Mouse (Mus musculus): ENCODE measurements around the gene Spr. TPM values are rescaled to one million over a fixed set of nuclear protein-coding genes. Genes with fewer than 3 reads are reported as not detected.
"Not testable (repeated sequence)": the region's sequence is repeated elsewhere in the genome, so short reads cannot be mapped to it uniquely, and the experiment has no call there.

Spr gene
- total RNA-seq, 2 experiments from 2014 or later, result 30.5 to 42.1 TPM

GRCm38 (mm10) chr6:85136784-85137183, 782 bp downstream of the Spr start:
- not testable (repeated sequence) for ATAC-seq (replicated peaks; ENCODE audit: low FRiP score, low TSS enrichment, poor library complexity, severe bottlenecking)

- ATAC-seq (replicated peaks; ENCODE audit: low FRiP score, low TSS enrichment, poor library complexity, severe bottlenecking), result 0 out of 2 replicates have a peak, but pooled peaks have one; percentile 20
Observed at GRCm38 (mm10) chr6:85132794-85133193, 4.8 kb downstream of the Spr start.

- not testable (repeated sequence) for ATAC-seq (replicated peaks; ENCODE audit: low FRiP score, low TSS enrichment, poor library complexity, severe bottlenecking)
Observed at GRCm38 (mm10) chr6:85132237-85132636, 5.3 kb downstream of the Spr start.

DNA sequence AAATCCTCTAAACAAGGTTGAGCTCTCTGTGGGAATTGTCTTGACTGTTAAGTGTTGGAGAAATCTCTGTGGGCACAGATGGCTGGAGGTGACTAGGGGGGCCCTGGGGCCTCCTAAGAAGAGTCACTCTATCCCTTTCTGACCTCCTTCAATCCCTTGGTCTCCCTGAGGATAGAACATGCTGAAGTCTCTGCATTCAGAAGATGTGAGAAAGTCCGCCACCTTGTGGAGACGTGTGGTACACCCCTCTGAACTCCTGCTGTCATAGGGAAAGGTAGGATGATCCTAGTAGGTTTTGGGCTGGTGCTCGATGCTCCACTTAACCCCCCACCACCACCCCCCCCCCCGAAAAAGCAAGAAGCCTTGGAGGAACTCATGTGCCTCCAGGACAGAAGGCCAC, 5.9 kb downstream of the Spr start:
- ATAC-seq (replicated peaks; ENCODE audit: low FRiP score, low TSS enrichment, poor library complexity, severe bottlenecking), result peak; percentile 75

- peak; percentile 85 for ATAC-seq (replicated peaks; ENCODE audit: low FRiP score, low TSS enrichment, poor library complexity, severe bottlenecking)
Observed at GRCm38 (mm10) chr6:85117545-85118511, 19.7 kb downstream of the Spr start.

DNA sequence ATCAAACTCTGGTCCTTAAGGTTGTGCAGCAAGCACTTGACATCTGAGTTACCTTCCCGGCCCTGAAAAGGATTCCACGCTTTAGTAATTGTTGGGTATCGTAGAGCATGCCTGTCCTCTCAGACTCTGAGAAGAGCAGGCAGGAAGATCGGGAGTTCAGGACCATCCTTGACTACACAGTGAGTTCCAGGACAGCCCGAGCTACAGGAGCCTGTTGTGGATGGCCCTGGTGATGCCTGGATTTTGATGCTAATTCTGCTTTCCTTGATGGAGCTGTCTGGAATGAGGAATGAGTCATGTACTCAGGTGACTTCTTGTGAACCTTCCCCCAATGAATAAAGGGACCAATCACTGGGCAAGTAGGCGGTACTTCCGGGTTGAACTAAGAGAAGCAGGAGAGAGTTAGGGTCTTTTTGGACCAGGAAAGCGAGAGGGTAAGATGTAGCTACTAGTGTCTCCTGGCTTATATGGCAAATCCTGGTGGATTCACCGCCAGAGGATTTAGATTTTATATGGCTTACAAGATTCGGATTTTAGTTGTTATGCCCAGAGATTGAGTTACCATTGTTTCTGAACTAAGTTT, 32.4 kb downstream of the Spr start:
- ATAC-seq (replicated peaks; ENCODE audit: low FRiP score, low TSS enrichment, poor library complexity, severe bottlenecking), result no peak

GRCm38 (mm10) chr6:85103321-85103720, 34.2 kb downstream of the Spr start:
- ATAC-seq (replicated peaks; ENCODE audit: low FRiP score, low TSS enrichment, poor library complexity, severe bottlenecking), result no peak

- no peak for ATAC-seq (replicated peaks; ENCODE audit: low FRiP score, low TSS enrichment, poor library complexity, severe bottlenecking)
Observed at GRCm38 (mm10) chr6:85096441-85096840, 41.1 kb downstream of the Spr start.

GRCm38 (mm10) chr6:85087425-85087824, 50.1 kb downstream of the Spr start:
- ATAC-seq (replicated peaks; ENCODE audit: low FRiP score, low TSS enrichment, poor library complexity, severe bottlenecking), result no peak

DNA sequence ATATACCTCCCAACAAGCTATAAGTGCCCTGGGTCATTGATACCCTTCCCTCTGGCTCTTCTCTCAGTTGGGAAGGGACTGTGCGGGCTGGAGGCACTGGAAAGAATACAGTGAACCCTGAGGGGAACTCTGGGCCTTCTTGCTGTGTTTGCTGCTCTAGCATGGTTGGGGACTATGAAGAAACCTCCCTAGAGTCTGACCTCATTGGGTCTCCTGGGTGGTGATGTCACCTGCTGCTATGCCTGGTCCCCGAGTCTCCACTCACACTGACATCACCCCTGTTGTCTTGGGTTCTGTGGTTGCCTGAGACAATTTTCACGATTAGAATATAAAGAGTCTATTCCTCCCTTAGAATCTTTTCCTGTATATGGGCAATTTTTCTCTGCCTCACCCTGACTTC, 50.9 kb downstream of the Spr start:
- ATAC-seq (replicated peaks; ENCODE audit: low FRiP score, low TSS enrichment, poor library complexity, severe bottlenecking), result no peak

Other genes starting within 250 kb of the Spr start
- 8.0 and 8.5 TPM in 2 replicates for gene Exoc6b, start 68.3 kb downstream of the Spr start, total RNA-seq (2014; fragmentation: Nextera tagmentation)
- 6.5 and 8.9 TPM in 2 replicates for gene Exoc6b, start 68.3 kb downstream of the Spr start, total RNA-seq (2017)
- not detected in 2 replicates for gene Emx1, start 49.7 kb upstream of the Spr start, total RNA-seq (2014; fragmentation: Nextera tagmentation)
- not detected in 2 replicates for gene Emx1, start 49.7 kb upstream of the Spr start, total RNA-seq (2017)
- gene Sfxn5, start 195.7 kb upstream of the Spr start, total RNA-seq (2014; fragmentation: Nextera tagmentation), result 0.31 and 1.5 TPM in 2 replicates
- 0.76 and 1.3 TPM in 2 replicates for gene Sfxn5, start 195.7 kb upstream of the Spr start, total RNA-seq (2017)
- 2.4 and 3.5 TPM in 2 replicates for gene Rab11fip5, start 236.9 kb upstream of the Spr start, total RNA-seq (2014; fragmentation: Nextera tagmentation)
- 1.1 and 2.2 TPM in 2 replicates for gene Rab11fip5, start 236.9 kb upstream of the Spr start, total RNA-seq (2017)